Mouse (Mus musculus): ENCODE measurements around the gene Il9r. TPM values are rescaled to one million over a fixed set of nuclear protein-coding genes. Genes with fewer than 3 reads are reported as not detected.

Il9r gene
- total and polyA plus RNA-seq, 3 experiments, result 20.0 to 52.1 (median 47.5) TPM

DNA sequence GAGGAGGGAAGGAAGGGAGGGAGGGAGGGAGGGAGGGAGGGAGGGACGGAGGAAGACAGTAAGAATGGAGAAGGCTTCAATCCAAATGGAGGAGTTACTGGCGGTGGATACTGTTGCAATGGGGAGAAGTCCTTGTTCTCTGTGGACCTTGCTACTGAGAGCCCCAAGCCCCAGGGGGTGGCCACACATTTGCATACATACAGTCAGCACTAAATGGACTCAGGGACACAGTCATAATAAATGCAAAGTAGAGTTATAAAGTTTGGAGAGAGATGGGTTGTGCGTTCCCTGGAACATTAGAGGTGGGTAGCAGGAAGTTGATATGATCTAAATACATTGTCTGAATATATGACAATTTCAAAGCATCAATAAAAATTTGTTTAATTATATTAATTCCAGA lies 14.0 kb downstream of the Il9r start:
- no peaks in the 10 kb centered on the region for H3K27me3 ChIP-seq (replicated peaks)
- H3K79me2 ChIP-seq (replicated peaks; ENCODE audit: control insufficient read depth, extremely low read depth, insufficient read depth, poor library complexity, severe bottlenecking), result no peaks in the 10 kb centered on the region
- peaks cover 2 to 24% of the 10 kb centered on the region in 2 experiments for H3K36me3 ChIP-seq (replicated peaks in 1 of 2; ENCODE audit: control insufficient read depth in 1 of 2, insufficient read depth in 1 of 2, low read length in 1 of 2)
- in situ Hi-C loops (cut with MboI; ENCODE audit: low pct_ligation_motif_present, low pct_unique_long_range_greater_than_20kb, low sequenced_read_pairs) (loop anchor here (10.0 kb wide), 2 partner anchors 49 to 119 kb away; partner anchors contain the start of gene Hbq1a), dilution Hi-C loops (cut with MboI; ENCODE audit: extremely low pct_ligation_motif_present, extremely low pct_unique_long_range_greater_than_20kb, low sequenced_read_pairs) (no loop called here)
- TF ChIP-seq BHLHE40 (IDR thresholded peaks at IDR 0.05; ENCODE audit: low read depth, low read length) (no peak), USF1 (IDR thresholded peaks at IDR 0.05; ENCODE audit: low read depth, low read length) (no peak), MXI1 (IDR thresholded peaks at IDR 0.05; ENCODE audit: low read depth, low read length) (no peak), E2F4 (IDR thresholded peaks at IDR 0.05; ENCODE audit: insufficient replicate concordance, low read depth, low read length) (no peak), NRF1 (IDR thresholded peaks at IDR 0.05; ENCODE audit: low read depth, low read length) (no peak), MAFK (IDR thresholded peaks at IDR 0.05; ENCODE audit: insufficient replicate concordance, low read length) (0 out of 2 replicates have a peak, but pooled peaks have one; percentile 35), GABPA (IDR thresholded peaks at IDR 0.05; ENCODE audit: insufficient replicate concordance, low read depth, low read length) (no peak)
- H3K4me2 ChIP-seq (ENCODE audit: insufficient read depth, low read depth, poor library complexity, severe bottlenecking), result 0 out of 2 replicates have a peak overlapping the region, but pooled peaks have one; percentile 27
- H3K4me3 ChIP-seq (replicated peaks in 1 of 3; ENCODE audit: low read depth in 2 of 3, low read length in 2 of 3, poor library complexity in 1 of 3), result no peak overlapping the region
- H3K9me3 ChIP-seq (replicated peaks; ENCODE audit: low read length), result peaks cover 4% of the 10 kb centered on the region
- H3K4me1 ChIP-seq (ENCODE audit: control insufficient read depth in 1 of 2, insufficient read depth in 2 of 2), result peaks cover 9 to 19% of the 10 kb centered on the region in 2 experiments
- peak; percentile 63 for DNase-seq (ENCODE audit: extremely low read depth)
- no peak overlapping the region for H3K9ac ChIP-seq (ENCODE audit: insufficient read depth, low read depth)
- H3K27ac ChIP-seq (ENCODE audit: insufficient read depth, low read depth), result no peak overlapping the region

DNA sequence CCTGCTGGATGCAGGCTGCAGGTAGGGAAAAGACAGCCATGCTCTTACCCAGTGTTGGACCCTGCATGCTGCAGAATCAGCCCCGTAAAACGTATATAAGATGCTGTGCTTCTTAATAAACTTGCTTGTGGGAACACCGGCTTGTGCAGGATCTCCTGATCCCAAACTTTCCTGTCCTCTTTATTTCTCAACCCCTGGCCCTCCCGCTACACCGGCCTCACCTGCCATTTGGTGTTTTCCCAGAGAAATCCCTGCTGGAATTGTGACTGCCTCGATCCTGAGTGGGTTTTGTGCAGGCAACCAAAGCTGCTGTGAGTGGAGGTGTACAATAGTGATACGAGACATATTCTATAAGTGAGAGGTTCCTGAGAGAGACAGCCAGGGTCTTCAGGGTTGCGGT lies 15.6 kb downstream of the Il9r start:
- H3K4me2 ChIP-seq (ENCODE audit: insufficient read depth, low read depth, poor library complexity, severe bottlenecking), result no peak overlapping the region
- in situ Hi-C loops (cut with MboI; ENCODE audit: low pct_ligation_motif_present, low pct_unique_long_range_greater_than_20kb, low sequenced_read_pairs) (loop anchor here (10.0 kb wide), 2 partner anchors 50 to 120 kb away; partner anchors contain the start of gene Hbq1a), dilution Hi-C loops (cut with MboI; ENCODE audit: extremely low pct_ligation_motif_present, extremely low pct_unique_long_range_greater_than_20kb, low sequenced_read_pairs) (no loop called here)
- H3K36me3 ChIP-seq (replicated peaks in 1 of 2; ENCODE audit: control insufficient read depth in 1 of 2, insufficient read depth in 1 of 2, low read length in 1 of 2), result peaks cover 0 to 9% of the 10 kb centered on the region in 2 experiments
- H3K4me3 ChIP-seq (replicated peaks in 1 of 3; ENCODE audit: low read depth in 2 of 3, low read length in 2 of 3, poor library complexity in 1 of 3), result no peak overlapping the region
- no peak overlapping the region for H3K27ac ChIP-seq (ENCODE audit: insufficient read depth, low read depth)
- no peak for DNase-seq (ENCODE audit: extremely low read depth)
- peaks cover 0 to 5% of the 10 kb centered on the region in 2 experiments; a peak in 2 of 4 replicates for H3K4me1 ChIP-seq (ENCODE audit: control insufficient read depth in 1 of 2, insufficient read depth in 2 of 2)
- no peak for TF ChIP-seq MXI1 (IDR thresholded peaks at IDR 0.05; ENCODE audit: low read depth, low read length)
- no peak for TF ChIP-seq ZNF384 (IDR thresholded peaks at IDR 0.05; ENCODE audit: low read depth, low read length)
- no peak for TF ChIP-seq POLR2AphosphoS2 (IDR thresholded peaks at IDR 0.05; ENCODE audit: low read depth, low read length)
- TF ChIP-seq SIN3A (IDR thresholded peaks at IDR 0.05; ENCODE audit: low read length), result no peak
- no peak for TF ChIP-seq ZC3H11A (IDR thresholded peaks at IDR 0.05; ENCODE audit: low read depth, low read length)
- TF ChIP-seq USF2 (conservative IDR thresholded peaks at IDR 0.05; ENCODE audit: low read depth, low read length), result no peak
- no peak for TF ChIP-seq NRF1 (IDR thresholded peaks at IDR 0.05; ENCODE audit: low read depth, low read length)
- TF ChIP-seq MEF2A (IDR thresholded peaks at IDR 0.05; ENCODE audit: borderline replicate concordance, low read depth, low read length), result no peak
- TF ChIP-seq IRF4 (IDR thresholded peaks at IDR 0.05; ENCODE audit: low read depth, low read length), result no peak
- no peak for TF ChIP-seq CHD2 (IDR thresholded peaks at IDR 0.05; ENCODE audit: low read length)
- TF ChIP-seq ZMIZ1 (IDR thresholded peaks at IDR 0.05; ENCODE audit: low read depth, low read length), result no peak
- H3K79me2 ChIP-seq (replicated peaks; ENCODE audit: control insufficient read depth, extremely low read depth, insufficient read depth, poor library complexity, severe bottlenecking), result no peaks in the 10 kb centered on the region
- peaks cover 4% of the 10 kb centered on the region for H3K9me3 ChIP-seq (replicated peaks; ENCODE audit: low read length)
- H3K27me3 ChIP-seq (replicated peaks), result no peaks in the 10 kb centered on the region
- H3K9ac ChIP-seq (ENCODE audit: insufficient read depth, low read depth), result no peak overlapping the region
